Mouse (Mus musculus): ENCODE data around the gene Usp18.

DNA sequence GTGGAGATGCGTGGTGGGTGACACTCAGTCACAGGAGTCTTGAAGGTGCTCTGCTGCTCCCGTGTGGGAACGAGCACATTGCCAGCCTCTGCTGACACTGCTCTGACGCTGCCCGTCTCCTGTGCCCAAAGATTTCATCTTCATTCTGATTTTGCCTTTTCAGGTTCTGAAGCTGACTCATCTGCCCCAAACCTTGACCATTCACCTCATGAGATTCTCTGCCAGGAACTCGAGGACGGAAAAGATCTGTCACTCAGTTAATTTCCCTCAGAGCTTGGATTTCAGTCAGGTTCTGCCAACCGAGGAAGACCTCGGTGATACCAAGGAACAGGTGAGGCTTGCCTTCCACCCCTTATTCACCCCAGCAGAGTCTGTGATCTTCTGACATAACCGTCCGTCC, 16.8 kb downstream of the Usp18 start:
- TF ChIP-seq POLR2A (IDR thresholded peaks at IDR 0.05; ENCODE audit: extremely low read depth, insufficient read depth, low read length) (no peak), CTCF (IDR thresholded peaks at IDR 0.05; ENCODE audit: extremely low read depth, insufficient read depth, low read length) (no peak)

All from cortical plate, adult 2 months (tissue).